Mouse (Mus musculus) CH12.LX (cell line): ENCODE measurements around the gene Rbm19. TPM values are rescaled to one million over a fixed set of nuclear protein-coding genes. Genes with fewer than 3 reads are reported as not detected.

Experiments
- DNase-seq: peaks from one replicate; pipeline ENCODE4 v3.0.0-alpha.2; 2013; ENCODE audit errors: extremely low read depth
- H3K27ac ChIP-seq: 2 replicates; pipeline ENCODE4 v1.5.1; 2012; ENCODE audit warnings: low read depth, mild to moderate bottlenecking, control low read depth, moderate library complexity; ENCODE audit not compliant: insufficient read depth
- H3K27me3 ChIP-seq: replicated peaks from 2 replicates; pipeline ENCODE3; 2012; ENCODE audit warnings: inconsistent platforms
- H3K36me3 ChIP-seq, 2 experiments: replicated peaks in 1 of 2; 2 replicates each; pipeline versions ENCODE3 to v1.6.1; 2012; ENCODE audit warnings: inconsistent platforms in 1 of 2, low read length in 1 of 2, mild to moderate bottlenecking in 1 of 2, mixed read lengths in 1 of 2, moderate library complexity in 1 of 2; ENCODE audit not compliant: control insufficient read depth in 1 of 2, insufficient read depth in 1 of 2
- H3K4me1 ChIP-seq, 2 experiments: 2 replicates each; pipeline ENCODE4 v1.6.1; 2012; ENCODE audit warnings: inconsistent platforms in 1 of 2, moderate library complexity in 1 of 2; ENCODE audit not compliant: insufficient read depth in 2 of 2, control insufficient read depth in 1 of 2
- H3K4me2 ChIP-seq: 2 replicates; pipeline ENCODE4 v1.6.1; 2012; ENCODE audit warnings: low read depth, mild to moderate bottlenecking, control low read depth; ENCODE audit not compliant: poor library complexity, insufficient read depth, severe bottlenecking
- H3K4me3 ChIP-seq, 3 experiments: fragments of 150-350 bp in 1 of 3; sonication (generic) in 1 of 3; replicated peaks in 1 of 3; 2 replicates each; pipeline versions ENCODE3 to v1.5.1; 2011 to 2012; ENCODE audit warnings: low read depth in 2 of 3, low read length in 2 of 3, mild to moderate bottlenecking in 2 of 3, moderate library complexity in 2 of 3, control low read depth in 1 of 3, improper control_type of control experiment in 1 of 3, inconsistent platforms in 1 of 3, mixed read lengths in 1 of 3; ENCODE audit not compliant: poor library complexity in 1 of 3
- H3K79me2 ChIP-seq: replicated peaks from 2 replicates; pipeline ENCODE4 v1.6.1; 2012; ENCODE audit warnings: mild to moderate bottlenecking, moderate library complexity; ENCODE audit not compliant: control insufficient read depth, poor library complexity, insufficient read depth, severe bottlenecking; ENCODE audit errors: extremely low read depth
- H3K9ac ChIP-seq: 2 replicates; pipeline ENCODE4 v1.6.1; 2012; ENCODE audit warnings: low read depth, mild to moderate bottlenecking, control low read depth, moderate library complexity; ENCODE audit not compliant: insufficient read depth
- H3K9me3 ChIP-seq: replicated peaks from 2 replicates; pipeline ENCODE3; 2012; ENCODE audit warnings: low read length, inconsistent platforms, mixed read lengths
- BHLHE40 ChIP-seq: IDR thresholded peaks from 2 replicates; pipeline ENCODE4 v1.6.1; 2011; ENCODE audit warnings: mild to moderate bottlenecking, low read depth, low read length, improper control_type of control experiment
- CHD1 ChIP-seq: IDR thresholded peaks from 2 replicates; pipeline ENCODE4 v1.6.1; 2012; ENCODE audit warnings: low read depth, low read length, improper control_type of control experiment, inconsistent platforms
- CHD2 ChIP-seq: IDR thresholded peaks from 2 replicates; pipeline ENCODE4 v1.6.1; 2011; ENCODE audit warnings: low read length, improper control_type of control experiment
- CTCF ChIP-seq, 2 experiments: IDR thresholded peaks in 1 of 2; conservative IDR thresholded peaks in 1 of 2; 2 replicates each; pipeline ENCODE4 v1.5.1; 2011 to 2012; ENCODE audit warnings: low read depth in 2 of 2, low read length in 2 of 2, improper control_type of control experiment in 1 of 2, inconsistent platforms in 1 of 2, mild to moderate bottlenecking in 1 of 2, moderate library complexity in 1 of 2
- E2F4 ChIP-seq: IDR thresholded peaks from 2 replicates; pipeline ENCODE4 v1.6.1; 2011; ENCODE audit warnings: low read depth, low read length, improper control_type of control experiment; ENCODE audit not compliant: insufficient replicate concordance
- ELF1 ChIP-seq: IDR thresholded peaks from 2 replicates; pipeline ENCODE4 v1.6.1; 2014; ENCODE audit warnings: low read depth, mild to moderate bottlenecking, inconsistent platforms, low read length, improper control_type of control experiment
- JUN ChIP-seq: IDR thresholded peaks from 2 replicates; pipeline ENCODE4 v1.6.1; 2011; ENCODE audit warnings: low read depth, mild to moderate bottlenecking, low read length, improper control_type of control experiment, moderate library complexity; ENCODE audit not compliant: insufficient read depth
- MAX ChIP-seq: IDR thresholded peaks from 2 replicates; pipeline ENCODE4 v1.6.1; 2011; ENCODE audit warnings: low read length, improper control_type of control experiment
- MXI1 ChIP-seq: IDR thresholded peaks from 2 replicates; pipeline ENCODE4 v1.6.1; 2011; ENCODE audit warnings: mild to moderate bottlenecking, low read depth, low read length, improper control_type of control experiment
- MYC ChIP-seq: IDR thresholded peaks from 2 replicates; pipeline ENCODE4 v1.6.1; 2011; ENCODE audit warnings: low read depth, mild to moderate bottlenecking, improper control_type of control experiment, low read length
- NELFE ChIP-seq: IDR thresholded peaks from 2 replicates; pipeline ENCODE4 v1.6.1; 2011; ENCODE audit warnings: low read depth, low read length, improper control_type of control experiment
- NRF1 ChIP-seq: IDR thresholded peaks from 2 replicates; pipeline ENCODE4 v1.6.1; 2014; ENCODE audit warnings: low read depth, mild to moderate bottlenecking, inconsistent platforms, low read length, improper control_type of control experiment, moderate library complexity
- SIN3A ChIP-seq: IDR thresholded peaks from 2 replicates; pipeline ENCODE4 v1.6.1; 2012; ENCODE audit warnings: low read length, improper control_type of control experiment, inconsistent platforms
- SMC3 ChIP-seq: IDR thresholded peaks from 2 replicates; pipeline ENCODE4 v1.6.1; 2011; ENCODE audit warnings: low read depth, low read length, improper control_type of control experiment
- UBTF ChIP-seq: IDR thresholded peaks from 2 replicates; pipeline ENCODE4 v1.6.1; 2012; ENCODE audit warnings: low read depth, mild to moderate bottlenecking, inconsistent platforms, low read length, improper control_type of control experiment, moderate library complexity
- USF2 ChIP-seq: conservative IDR thresholded peaks from 2 replicates; pipeline ENCODE4 v1.6.1; 2011; ENCODE audit warnings: low read depth, low read length, improper control_type of control experiment
- ZC3H11A ChIP-seq: IDR thresholded peaks from 2 replicates; pipeline ENCODE4 v1.6.1; 2012; ENCODE audit warnings: low read depth, mild to moderate bottlenecking, inconsistent platforms, low read length, improper control_type of control experiment
- ZKSCAN1 ChIP-seq: IDR thresholded peaks from 2 replicates; pipeline ENCODE4 v1.6.1; 2012; ENCODE audit warnings: low read depth, inconsistent platforms, low read length, improper control_type of control experiment, borderline replicate concordance
- ZNF384 ChIP-seq: IDR thresholded peaks from 2 replicates; pipeline ENCODE4 v1.6.1; 2012; ENCODE audit warnings: low read depth, low read length, improper control_type of control experiment, inconsistent platforms
- dilution Hi-C: fragments of 300-500 bp; cut with MboI; formaldehyde crosslinking; loops from 2 replicates; pipeline ENCODE4 v1.14.3; 2020; ENCODE audit warnings: low sequenced_read_pairs; ENCODE audit not compliant: extremely low pct_unique_long_range_greater_than_20kb, extremely low pct_ligation_motif_present
- in situ Hi-C: fragments of 300-500 bp; cut with MboI; formaldehyde crosslinking; loops from 3 replicates; pipeline ENCODE4 v1.14.3; 2019; ENCODE audit warnings: low sequenced_read_pairs, low pct_ligation_motif_present, low pct_unique_long_range_greater_than_20kb, mixed read lengths
- polyA plus RNA-seq: library from polyadenylated mRNA; unstranded; fragments of >175 nt; gene quantifications from 2 replicates; pipeline ENCODE4 v1.2.1, GENCODE M21; 2012; ENCODE audit warnings: low read depth; ENCODE audit not compliant: insufficient read length
- total RNA-seq, 2 experiments: library from RNA; depleted of rRNA; stranded (reverse); fragments of 300-350 nt in 1 of 2; fragments of >200 nt in 1 of 2; gene quantifications; 2 replicates each; pipeline ENCODE4 v1.2.3; 2012 to 2014

The Rbm19 gene
- total and polyA plus RNA-seq, 3 experiments: 36.2 to 81.4 (median 56.5) TPM

DNA sequence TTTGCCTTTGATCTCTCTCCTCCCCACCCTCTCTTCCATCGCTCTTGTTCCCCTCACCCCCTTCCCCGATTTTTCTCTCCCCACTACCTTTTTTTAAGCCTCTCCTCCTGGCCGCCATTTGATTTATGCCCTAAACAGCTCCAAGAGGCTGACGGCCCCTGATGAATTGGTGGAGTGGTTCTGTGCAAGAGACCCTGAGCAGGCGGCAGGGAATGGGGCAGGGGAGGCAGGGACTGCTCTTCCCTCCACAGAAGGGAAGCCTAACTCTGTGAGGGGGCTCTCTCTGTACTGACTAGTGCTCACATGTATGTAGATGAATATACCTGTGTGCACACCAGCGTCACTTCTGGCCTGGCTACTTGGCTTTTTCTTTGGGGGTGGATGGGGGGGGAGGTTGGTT is 49.0 kb upstream of the Rbm19 start:
- Histone ChIP-seq H3K4me2 (no peak overlapping the region), H3K27ac (no peak overlapping the region), H3K36me3 (no peaks in the 10 kb centered on the region), H3K79me2 (no peaks in the 10 kb centered on the region), H3K9ac (no peak overlapping the region), H3K4me3 (no peak overlapping the region), H3K27me3 (no peaks in the 10 kb centered on the region), H3K4me1 (no peaks in the 10 kb centered on the region), H3K9me3 (peaks cover 44% of the 10 kb centered on the region)
- dilution Hi-C loops (no loop called here), in situ Hi-C loops (no loop called here)
- no peak for DNase-seq
- TF ChIP-seq CHD1 (no peak), ZC3H11A (no peak), MXI1 (no peak), UBTF (no peak), ZNF384 (no peak), MYC (no peak), SIN3A (no peak), SMC3 (no peak), MAX (no peak), USF2 (no peak), CTCF (conservative IDR thresholded peaks at IDR 0.05 in 1 of 2, IDR thresholded peaks at IDR 0.05 in 1 of 2; ENCODE audit: low read depth in 2 of 2, low read length in 2 of 2) (no peak), BHLHE40 (no peak)

DNA sequence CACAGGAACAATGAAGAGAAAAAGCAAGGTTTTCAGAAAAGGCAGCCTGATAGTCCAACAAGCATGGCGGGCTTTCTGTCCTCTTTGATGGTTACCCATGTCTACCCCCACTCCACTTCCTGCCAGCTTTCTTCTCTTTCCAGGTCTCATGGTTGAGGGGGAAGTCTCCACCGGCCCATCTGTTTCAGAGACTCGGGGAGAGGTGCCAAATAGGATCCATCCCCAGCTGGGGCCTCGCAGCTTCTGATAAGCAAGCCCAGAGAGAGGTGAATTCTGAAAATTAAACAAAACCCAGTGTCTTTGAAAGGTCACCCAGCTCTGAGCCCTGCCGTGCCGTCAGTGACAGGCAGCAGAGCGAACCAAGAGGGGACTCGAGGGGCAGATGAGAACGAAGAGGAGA is 42.2 kb upstream of the Rbm19 start:
- Histone ChIP-seq H3K27ac (no peak overlapping the region), H3K27me3 (peaks cover 1% of the 10 kb centered on the region), H3K9me3 (peaks cover 14% of the 10 kb centered on the region)
- no peak for TF ChIP-seq MXI1
- TF ChIP-seq CHD1: no peak
- TF ChIP-seq, all 38 proteins: peak for 0
- Histone ChIP-seq H3K36me3 (no peaks in the 10 kb centered on the region), H3K4me1 (no peaks in the 10 kb centered on the region), H3K79me2 (no peaks in the 10 kb centered on the region), H3K4me3 (no peak overlapping the region), H3K4me2 (no peak overlapping the region), H3K9ac (no peak overlapping the region)
- no peak for DNase-seq
- in situ Hi-C loops: no loop called here
- dilution Hi-C loops: no loop called here

- Histone ChIP-seq H3K9ac (no peak overlapping the region), H3K4me3 (no peak overlapping the region), H3K79me2 (no peaks in the 10 kb centered on the region), H3K4me2 (no peak overlapping the region), H3K36me3 (no peaks in the 10 kb centered on the region), H3K27ac (no peak overlapping the region), H3K27me3 (peaks cover 17% of the 10 kb centered on the region), H3K9me3 (peaks cover 7% of the 10 kb centered on the region), H3K4me1 (no peaks in the 10 kb centered on the region)
- in situ Hi-C loops (loop anchor here (25.0 kb wide), 2 partner anchors 293 to 1193 kb away; no protein-coding TSS in a partner anchor), dilution Hi-C loops (no loop called here)
- no peak for TF ChIP-seq ELF1
- no peak for TF ChIP-seq NRF1
- no peak for TF ChIP-seq ZKSCAN1
- TF ChIP-seq E2F4: no peak
- no peak for TF ChIP-seq ZC3H11A
- TF ChIP-seq MXI1: no peak
- TF ChIP-seq CHD2: no peak
- no peak for TF ChIP-seq SMC3
- no peak for TF ChIP-seq JUN
- TF ChIP-seq NELFE: no peak
- DNase-seq: no peak
Measured at GRCm38 (mm10) chr5:120080027-120080426, 36.2 kb upstream of the Rbm19 start.
